Mouse (Mus musculus) G1E (cell line): ENCODE data around the gene Olfr1276. TPM values are rescaled to one million over a fixed set of nuclear protein-coding genes. Genes with fewer than 3 reads are reported as not detected.

Experiments
- ATAC-seq: 2 replicates; pipeline ENCODE4 v1.8.0; 2016; ENCODE audit warnings: mild to moderate bottlenecking; ENCODE audit not compliant: insufficient number of reproducible peaks, poor library complexity, low FRiP score, severe bottlenecking; ENCODE audit errors: extremely low read depth
- DNase-seq: peaks from one replicate; pipeline ENCODE4 v3.0.0; 2012; ENCODE audit warnings: low spot score
- H3K27me3 ChIP-seq: 2 replicates; pipeline ENCODE4 v1.6.1; 2012; ENCODE audit warnings: mild to moderate bottlenecking, low read length, inconsistent platforms; ENCODE audit not compliant: insufficient read depth
- H3K36me3 ChIP-seq: replicated peaks from 2 replicates; pipeline ENCODE3; 2012; ENCODE audit warnings: mild to moderate bottlenecking, inconsistent platforms
- H3K4me1 ChIP-seq: 2 replicates; pipeline ENCODE4 v1.6.1; 2012; ENCODE audit warnings: low read depth, low read length, inconsistent platforms, mixed read lengths; ENCODE audit not compliant: insufficient read depth
- H3K4me3 ChIP-seq: 2 replicates; pipeline ENCODE4 v1.5.1; 2012; ENCODE audit warnings: low read depth, mild to moderate bottlenecking, inconsistent platforms, low read length, moderate library complexity, mixed read lengths
- H3K9me3 ChIP-seq: replicated peaks from 2 replicates; pipeline ENCODE4 v1.6.1; 2012; ENCODE audit warnings: inconsistent platforms
- CTCF ChIP-seq: IDR thresholded peaks from 2 replicates; pipeline ENCODE4 v1.5.1; 2012; ENCODE audit warnings: low read depth, low read length, inconsistent platforms, mixed read lengths
- GATA1 ChIP-seq: IDR thresholded peaks from 2 replicates; pipeline ENCODE4 v1.6.1; 2012; ENCODE audit warnings: borderline replicate concordance, low read length, inconsistent platforms, mixed read lengths
- GATA2 ChIP-seq: IDR thresholded peaks from 2 replicates; pipeline ENCODE4 v1.6.1; 2012; ENCODE audit warnings: low read depth, low read length, inconsistent platforms, borderline replicate concordance
- POLR2AphosphoS5 ChIP-seq: IDR thresholded peaks from 2 replicates; pipeline ENCODE4 v1.6.1; 2012; ENCODE audit warnings: low read depth, low read length, inconsistent platforms; ENCODE audit not compliant: insufficient replicate concordance
- TAL1 ChIP-seq: conservative IDR thresholded peaks from 2 replicates; pipeline ENCODE4 v1.6.1; 2012; ENCODE audit warnings: low read depth, low read length, inconsistent platforms, mixed read lengths
- polyA plus RNA-seq: library from polyadenylated mRNA; stranded (reverse); fragments of >175 nt; gene quantifications from 2 replicates; pipeline ENCODE4 v1.2.3, GENCODE M21; 2012
- total RNA-seq, 2 experiments: library from RNA; stranded (forward) in 1 of 2; stranded (reverse) in 1 of 2; fragments of 200-1000 nt in 1 of 2; fragments of >200 nt in 1 of 2; fragmentation: Nextera tagmentation in 1 of 2; gene quantifications; 2 replicates each; pipeline ENCODE4 v1.2.3; 2014 to 2017

The Olfr1276 gene
- not detected in 2 replicates for total RNA-seq (2014; fragmentation: Nextera tagmentation)
- under 0.01 and 0.11 TPM in 2 replicates for total RNA-seq (2017)
- polyA plus RNA-seq: not detected in 2 replicates

DNA sequence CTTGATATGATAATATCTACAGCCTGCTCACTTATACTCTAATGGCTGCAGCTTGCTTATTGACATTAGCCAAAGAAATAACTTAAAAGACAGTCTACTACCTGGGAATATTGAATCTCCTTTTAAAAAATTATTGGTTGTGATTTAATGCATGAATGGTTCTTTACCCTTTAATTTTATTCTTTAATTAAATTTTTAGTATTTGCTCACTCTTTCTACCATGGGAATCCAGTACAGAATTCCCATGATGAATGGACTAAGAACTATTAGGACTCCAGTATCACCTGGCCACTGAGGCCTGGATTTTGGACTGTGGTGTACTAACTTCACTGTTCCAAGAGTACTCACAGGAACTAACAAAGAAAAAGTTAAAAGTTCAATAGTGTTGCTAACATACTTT lies at the start of gene Olfr1276:
Gene Olfr1276, plus strand, starts transcription at position 301 of the 400 bp plus-strand sequence.
- no peak within 1 kb of the TSS for H3K4me3 ChIP-seq
- DNase-seq (no peak), ATAC-seq (no peak)
- H3K36me3 ChIP-seq: no peaks in the 10 kb centered on the region
- no peaks in the 10 kb centered on the region for H3K27me3 ChIP-seq
- TF ChIP-seq GATA2 (no peak), GATA1 (no peak), POLR2AphosphoS5 (no peak), CTCF (no peak)
- H3K9me3 ChIP-seq: no peaks in the 10 kb centered on the region
- no peaks in the 10 kb centered on the region for H3K4me1 ChIP-seq

DNA sequence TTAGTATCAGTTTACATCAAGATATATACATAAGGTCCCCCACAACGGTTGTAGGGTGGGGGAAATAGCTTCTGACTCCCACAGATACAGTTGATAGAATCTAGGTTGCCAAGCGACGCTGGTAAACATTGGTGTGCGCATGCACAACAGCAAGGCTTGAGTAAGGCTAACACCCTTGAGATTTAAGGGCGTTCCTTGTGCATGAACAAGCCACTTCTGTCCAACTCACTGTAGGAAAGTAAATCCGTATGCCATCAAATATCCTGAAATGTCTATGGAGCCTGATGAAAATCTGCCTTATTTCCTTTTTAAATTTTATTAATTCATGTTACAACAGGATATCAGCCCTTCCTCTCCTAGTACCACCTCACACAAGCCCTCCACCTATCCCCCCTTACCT lies 24.8 kb upstream of the Olfr1276 start, which contains the start of gene 4930430A15Rik:
Gene 4930430A15Rik, minus strand, starts transcription at position 101 of the 400 bp plus-strand sequence.
- Histone ChIP-seq H3K4me1 (no peaks in the 10 kb centered on the region), H3K4me3 (no peak within 1 kb of the TSS), H3K9me3 (no peaks in the 10 kb centered on the region), H3K27me3 (no peaks in the 10 kb centered on the region), H3K36me3 (no peaks in the 10 kb centered on the region)
- DNase-seq (no peak), ATAC-seq (no peak)
- TF ChIP-seq GATA1 (no peak), TAL1 (no peak), POLR2AphosphoS5 (no peak), GATA2 (no peak), CTCF (no peak)

DNA sequence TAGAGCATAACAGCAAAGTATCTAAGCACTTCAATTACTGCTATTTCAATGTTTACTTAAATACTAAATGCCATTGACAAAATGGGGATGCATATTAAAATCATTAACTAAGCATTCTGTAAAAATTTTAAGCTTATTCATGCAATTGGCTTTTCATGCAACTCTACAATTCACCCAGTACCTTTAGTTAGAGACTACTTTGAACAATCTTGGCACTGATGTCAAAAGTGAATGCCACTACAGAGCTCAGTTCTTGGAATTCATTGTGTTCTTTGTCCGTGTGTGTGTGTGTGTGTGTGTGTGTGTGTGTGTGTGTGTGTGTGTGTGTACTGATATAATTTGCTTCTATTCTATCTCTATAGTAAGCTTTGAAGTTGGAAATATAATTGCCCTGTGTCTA lies 19.1 kb upstream of the Olfr1276 start, which contains the start of gene Olfr1275:
Gene Olfr1275, minus strand, starts transcription at position 101 of the 400 bp plus-strand sequence.
- no peak for ATAC-seq
- TF ChIP-seq POLR2AphosphoS5 (no peak), GATA2 (no peak), GATA1 (no peak), CTCF (no peak), TAL1 (no peak)
- Histone ChIP-seq H3K27me3 (no peaks in the 10 kb centered on the region), H3K9me3 (no peaks in the 10 kb centered on the region), H3K4me3 (no peak within 1 kb of the TSS), H3K36me3 (no peaks in the 10 kb centered on the region), H3K4me1 (no peaks in the 10 kb centered on the region)
- DNase-seq: no peak

DNA sequence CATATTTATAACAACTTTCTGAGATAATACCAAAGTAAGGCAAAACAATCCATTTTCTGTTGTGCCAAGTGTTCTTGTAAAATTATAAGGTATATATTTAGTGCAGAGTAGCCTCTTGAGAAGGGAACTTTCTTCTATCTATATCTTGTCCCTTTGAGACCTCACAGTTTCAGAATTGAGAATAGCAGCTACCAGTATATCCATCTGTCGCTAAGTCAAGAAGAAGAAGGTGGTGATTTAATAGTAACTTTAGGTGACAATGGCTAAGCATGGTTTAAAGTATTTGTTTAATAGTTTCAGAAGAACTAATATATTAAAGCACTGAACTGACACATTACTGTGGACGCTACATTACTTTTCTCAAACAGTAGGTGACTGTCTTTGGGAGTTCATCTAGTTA lies 19.7 kb downstream of the Olfr1276 start, which contains the start of gene Olfr1277:
Gene Olfr1277, minus strand, starts transcription at position 101 of the 400 bp plus-strand sequence.
- no peak for ATAC-seq
- TF ChIP-seq TAL1: no peak
- no peak for TF ChIP-seq CTCF
- no peak for TF ChIP-seq GATA2
- TF ChIP-seq POLR2AphosphoS5: no peak
- TF ChIP-seq GATA1: no peak
- no peak within 1 kb of the TSS for H3K4me3 ChIP-seq
- no peaks in the 10 kb centered on the region for H3K4me1 ChIP-seq
- DNase-seq: no peak
- H3K9me3 ChIP-seq: no peaks in the 10 kb centered on the region
- no peaks in the 10 kb centered on the region for H3K36me3 ChIP-seq
- no peaks in the 10 kb centered on the region for H3K27me3 ChIP-seq

DNA sequence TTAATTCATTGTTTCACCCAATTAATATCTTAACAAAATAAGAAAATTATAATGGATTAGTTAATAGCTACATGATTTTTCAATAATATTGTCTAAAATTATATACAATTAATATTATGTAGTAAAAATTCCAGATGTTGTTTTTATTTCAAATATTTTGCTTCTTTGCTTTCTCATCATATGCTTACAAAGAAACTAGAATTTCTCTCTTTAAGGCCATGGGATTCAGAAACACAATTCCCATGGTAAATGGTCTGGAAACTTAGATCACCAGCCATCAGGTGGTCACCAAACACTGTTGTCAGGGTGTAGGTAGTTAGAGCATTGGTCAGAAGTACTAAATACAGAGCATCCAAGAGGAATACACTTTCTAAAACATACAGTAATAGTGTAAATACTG lies 35.5 kb downstream of the Olfr1276 start, which contains the start of gene Olfr1278:
Gene Olfr1278, plus strand, starts transcription at position 301 of the 400 bp plus-strand sequence.
- TF ChIP-seq GATA2: no peak
- no peak for TF ChIP-seq CTCF
- TF ChIP-seq TAL1: no peak
- no peak for TF ChIP-seq GATA1
- no peak for TF ChIP-seq POLR2AphosphoS5
- no peak for ATAC-seq

DNA sequence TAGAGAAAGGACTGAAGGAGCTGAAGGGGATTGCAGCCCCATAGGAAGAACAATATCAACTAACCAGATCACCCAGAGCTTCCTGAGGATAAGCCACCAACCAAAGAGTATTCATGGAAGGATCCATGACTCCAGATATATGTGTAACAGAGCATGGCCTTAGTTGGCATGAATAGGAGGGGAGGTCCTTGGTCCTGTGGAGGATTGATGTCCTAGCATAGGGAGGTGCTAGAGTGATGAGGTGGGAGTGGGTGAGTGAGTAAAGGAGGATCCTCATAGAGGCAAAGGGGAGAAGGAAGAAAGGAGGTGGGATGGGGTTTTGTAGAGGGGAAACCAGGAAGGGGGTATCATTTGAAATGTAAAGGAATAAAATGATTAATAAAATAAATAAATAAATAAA lies 44.2 kb downstream of the Olfr1276 start:
- no peak for DNase-seq
- no peaks in the 10 kb centered on the region for H3K4me1 ChIP-seq
- H3K36me3 ChIP-seq: no peaks in the 10 kb centered on the region
- no peak overlapping the region for H3K4me3 ChIP-seq
- ATAC-seq: no peak
- no peaks in the 10 kb centered on the region for H3K27me3 ChIP-seq
- no peaks in the 10 kb centered on the region for H3K9me3 ChIP-seq
- TF ChIP-seq POLR2AphosphoS5 (no peak), CTCF (no peak), GATA2 (no peak), GATA1 (no peak), TAL1 (no peak)

More for the DNA sequence above, 35.5 kb downstream of the Olfr1276 start, which contains the start of gene Olfr1278:
- no peaks in the 10 kb centered on the region for H3K9me3 ChIP-seq
- H3K4me3 ChIP-seq: no peak within 1 kb of the TSS
- H3K27me3 ChIP-seq: no peaks in the 10 kb centered on the region
- no peaks in the 10 kb centered on the region for H3K4me1 ChIP-seq
- no peaks in the 10 kb centered on the region for H3K36me3 ChIP-seq
- no peak for DNase-seq

DNA sequence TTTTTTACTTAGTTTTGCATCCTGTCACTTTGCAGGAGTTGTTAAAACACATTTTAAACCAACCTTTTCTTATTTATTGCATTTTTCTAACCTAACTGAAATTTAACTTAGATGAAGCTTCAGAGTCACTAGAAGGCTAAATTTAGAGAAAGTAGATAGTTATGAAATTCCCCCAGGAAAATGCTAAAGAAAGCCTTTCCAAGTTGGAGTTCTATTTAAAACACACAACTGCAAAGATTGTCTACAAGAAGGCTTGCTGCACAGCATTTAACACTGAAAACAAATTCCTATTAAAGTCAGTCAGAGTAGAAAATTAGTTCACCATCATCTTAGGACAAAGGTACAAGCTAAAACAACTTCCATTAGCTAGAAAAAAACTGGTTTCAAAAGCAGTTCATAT lies 46.1 kb downstream of the Olfr1276 start, which contains the start of gene Olfr1279:
Gene Olfr1279, plus strand, starts transcription at position 262 of the 400 bp plus-strand sequence.
- Histone ChIP-seq H3K9me3 (no peaks in the 10 kb centered on the region), H3K27me3 (no peaks in the 10 kb centered on the region), H3K4me1 (no peaks in the 10 kb centered on the region), H3K4me3 (no peak within 1 kb of the TSS), H3K36me3 (no peaks in the 10 kb centered on the region)
- no peak for TF ChIP-seq TAL1
- no peak for TF ChIP-seq CTCF
- TF ChIP-seq GATA1: no peak
- no peak for TF ChIP-seq POLR2AphosphoS5
- TF ChIP-seq GATA2: no peak
- ATAC-seq: no peak
- DNase-seq: no peak

Other genes starting within 250 kb of the Olfr1276 start
- not detected in 2 replicates for gene Gm13941, start 148.5 kb upstream of the Olfr1276 start, total RNA-seq (2014; fragmentation: Nextera tagmentation)
- not detected in 2 replicates for gene Gm13941, start 148.5 kb upstream of the Olfr1276 start, total RNA-seq (2017)
- not detected in 2 replicates for gene Gm13941, start 148.5 kb upstream of the Olfr1276 start, polyA plus RNA-seq
- gene Gm15130, start 101.6 kb upstream of the Olfr1276 start, total RNA-seq (2014; fragmentation: Nextera tagmentation): not detected in 2 replicates
- not detected in 2 replicates for gene Gm15130, start 101.6 kb upstream of the Olfr1276 start, total RNA-seq (2017)
- gene Gm15130, start 101.6 kb upstream of the Olfr1276 start, polyA plus RNA-seq: not detected in 2 replicates
- not detected in 2 replicates for gene 4930430A15Rik, start 24.9 kb upstream of the Olfr1276 start, total RNA-seq (2014; fragmentation: Nextera tagmentation)
- 0.05 TPM in 1 of 2 replicates, not detected in the other for gene 4930430A15Rik, start 24.9 kb upstream of the Olfr1276 start, total RNA-seq (2017)
- gene 4930430A15Rik, start 24.9 kb upstream of the Olfr1276 start, polyA plus RNA-seq: not detected in 2 replicates
- gene Olfr1275, start 19.2 kb upstream of the Olfr1276 start, total RNA-seq (2014; fragmentation: Nextera tagmentation): not detected in 2 replicates
- 0.11 and 0.23 TPM in 2 replicates for gene Olfr1275, start 19.2 kb upstream of the Olfr1276 start, total RNA-seq (2017)
- gene Olfr1275, start 19.2 kb upstream of the Olfr1276 start, polyA plus RNA-seq: not detected in 2 replicates
- gene Olfr1277, start 19.6 kb downstream of the Olfr1276 start, total RNA-seq (2014; fragmentation: Nextera tagmentation): not detected in 2 replicates
- under 0.01 and 0.16 TPM in 2 replicates for gene Olfr1277, start 19.6 kb downstream of the Olfr1276 start, total RNA-seq (2017)
- not detected in 2 replicates for gene Olfr1277, start 19.6 kb downstream of the Olfr1276 start, polyA plus RNA-seq
- not detected in 2 replicates for gene Olfr1278, start 35.6 kb downstream of the Olfr1276 start, total RNA-seq (2014; fragmentation: Nextera tagmentation)
- gene Olfr1278, start 35.6 kb downstream of the Olfr1276 start, total RNA-seq (2017): under 0.01 and 0.22 TPM in 2 replicates
- not detected in 2 replicates for gene Olfr1278, start 35.6 kb downstream of the Olfr1276 start, polyA plus RNA-seq
- gene Olfr1279, start 46.1 kb downstream of the Olfr1276 start, total RNA-seq (2014; fragmentation: Nextera tagmentation): not detected in 2 replicates
- gene Olfr1279, start 46.1 kb downstream of the Olfr1276 start, total RNA-seq (2017): 0.16 TPM in 1 of 2 replicates, not detected in the other
- not detected in 2 replicates for gene Olfr1279, start 46.1 kb downstream of the Olfr1276 start, polyA plus RNA-seq
- gene Olfr1280, start 59.5 kb downstream of the Olfr1276 start, total RNA-seq (2014; fragmentation: Nextera tagmentation): not detected in 2 replicates
- 0.12 and 0.22 TPM in 2 replicates for gene Olfr1280, start 59.5 kb downstream of the Olfr1276 start, total RNA-seq (2017)
- not detected in 2 replicates for gene Olfr1280, start 59.5 kb downstream of the Olfr1276 start, polyA plus RNA-seq
- not detected in 2 replicates for gene Olfr1281, start 72.0 kb downstream of the Olfr1276 start, total RNA-seq (2014; fragmentation: Nextera tagmentation)
- 0.05 and 0.23 TPM in 2 replicates for gene Olfr1281, start 72.0 kb downstream of the Olfr1276 start, total RNA-seq (2017)
- not detected in 2 replicates for gene Olfr1281, start 72.0 kb downstream of the Olfr1276 start, polyA plus RNA-seq
- not detected in 2 replicates for gene Olfr1282, start 81.6 kb downstream of the Olfr1276 start, total RNA-seq (2014; fragmentation: Nextera tagmentation)
- 0.12 TPM in 1 of 2 replicates, not detected in the other for gene Olfr1282, start 81.6 kb downstream of the Olfr1276 start, total RNA-seq (2017)
- gene Olfr1282, start 81.6 kb downstream of the Olfr1276 start, polyA plus RNA-seq: not detected in 2 replicates
- not detected in 2 replicates for gene Olfr1283, start 112.3 kb downstream of the Olfr1276 start, total RNA-seq (2014; fragmentation: Nextera tagmentation)
- gene Olfr1283, start 112.3 kb downstream of the Olfr1276 start, total RNA-seq (2017): 0.11 and 0.17 TPM in 2 replicates
- not detected in 2 replicates for gene Olfr1283, start 112.3 kb downstream of the Olfr1276 start, polyA plus RNA-seq
- gene Olfr1284, start 121.0 kb downstream of the Olfr1276 start, total RNA-seq (2014; fragmentation: Nextera tagmentation): not detected in 2 replicates
- not detected in 2 replicates for gene Olfr1284, start 121.0 kb downstream of the Olfr1276 start, total RNA-seq (2017)
- gene Olfr1284, start 121.0 kb downstream of the Olfr1276 start, polyA plus RNA-seq: not detected in 2 replicates
- gene Olfr1286, start 168.6 kb downstream of the Olfr1276 start, total RNA-seq (2014; fragmentation: Nextera tagmentation): not detected in 2 replicates
- gene Olfr1286, start 168.6 kb downstream of the Olfr1276 start, total RNA-seq (2017): 0.22 and 0.70 TPM in 2 replicates
- gene Olfr1286, start 168.6 kb downstream of the Olfr1276 start, polyA plus RNA-seq: not detected in 2 replicates
- not detected in 2 replicates for gene Olfr1287, start 194.6 kb downstream of the Olfr1276 start, total RNA-seq (2014; fragmentation: Nextera tagmentation)
- 0.11 and 0.12 TPM in 2 replicates for gene Olfr1287, start 194.6 kb downstream of the Olfr1276 start, total RNA-seq (2017)
- not detected in 2 replicates for gene Olfr1287, start 194.6 kb downstream of the Olfr1276 start, polyA plus RNA-seq
- not detected in 2 replicates for gene Olfr1288, start 219.6 kb downstream of the Olfr1276 start, total RNA-seq (2014; fragmentation: Nextera tagmentation)
- not detected in 2 replicates for gene Olfr1288, start 219.6 kb downstream of the Olfr1276 start, total RNA-seq (2017)
- gene Olfr1288, start 219.6 kb downstream of the Olfr1276 start, polyA plus RNA-seq: not detected in 2 replicates
- not detected in 2 replicates for gene Olfr1289, start 226.3 kb downstream of the Olfr1276 start, total RNA-seq (2014; fragmentation: Nextera tagmentation)
- gene Olfr1289, start 226.3 kb downstream of the Olfr1276 start, total RNA-seq (2017): not detected in 2 replicates
- gene Olfr1289, start 226.3 kb downstream of the Olfr1276 start, polyA plus RNA-seq: not detected in 2 replicates
- gene Olfr1290, start 239.3 kb downstream of the Olfr1276 start, total RNA-seq (2014; fragmentation: Nextera tagmentation): not detected in 2 replicates
- gene Olfr1290, start 239.3 kb downstream of the Olfr1276 start, total RNA-seq (2017): not detected in 2 replicates
- gene Olfr1290, start 239.3 kb downstream of the Olfr1276 start, polyA plus RNA-seq: not detected in 2 replicates
- gene Olfr1291-ps1, start 242.7 kb downstream of the Olfr1276 start, total RNA-seq (2014; fragmentation: Nextera tagmentation): not detected in 2 replicates
- 0.06 and 0.22 TPM in 2 replicates for gene Olfr1291-ps1, start 242.7 kb downstream of the Olfr1276 start, total RNA-seq (2017)
- gene Olfr1291-ps1, start 242.7 kb downstream of the Olfr1276 start, polyA plus RNA-seq: not detected in 2 replicates